Mouse (Mus musculus) mouse trophoblast stem cell (cell line): ENCODE measurements at regions not wholly inside any gene's neighbourhood (a gene's known extent, or its start where the extent isn't known, plus 50 kb on each side); places are given as distances from the start of the nearest gene placed in this dataset.
"Not testable (repeated sequence)": the region's sequence is repeated elsewhere in the genome, so short reads cannot be mapped to it uniquely, and the experiment has no call there.

Experiments
- in situ Hi-C, 2 experiments: fragments of 300-500 bp; cut with MseI, MboI; formaldehyde crosslinking; loops; 2 replicates in 1 of 2; 3 replicates in 1 of 2; pipeline ENCODE4 v1.15.1; 2025

GRCm38 (mm10) chr9:43857988-43858387 is 114.2 kb downstream of the Nectin1 start:
- in situ Hi-C loops, result no loop called here

GRCm38 (mm10) chr9:43858761-43859160 is 115.0 kb downstream of the Nectin1 start:
- in situ Hi-C loops, result no loop called here

GRCm38 (mm10) chr9:43860264-43860663 is 116.5 kb downstream of the Nectin1 start:
- in situ Hi-C loops, result no loop called here

- in situ Hi-C loops, result no loop called here
These were observed 117.6 kb downstream of the Nectin1 start for GRCm38 (mm10) chr9:43861375-43861774.

- in situ Hi-C loops, result not testable (repeated sequence)
These were observed 118.2 kb downstream of the Nectin1 start for GRCm38 (mm10) chr9:43862034-43862433.

GRCm38 (mm10) chr9:43863609-43864397 is 120.0 kb downstream of the Nectin1 start:
- in situ Hi-C loops, result no loop called here

- in situ Hi-C loops, result no loop called here
These were observed 123.0 kb downstream of the Nectin1 start for GRCm38 (mm10) chr9:43866802-43867201.

- in situ Hi-C loops, result no loop called here
These were observed 130.1 kb downstream of the Nectin1 start for GRCm38 (mm10) chr9:43873841-43874240.

GRCm38 (mm10) chr9:43874332-43874731 is 130.5 kb downstream of the Nectin1 start:
- in situ Hi-C loops, result no loop called here

- in situ Hi-C loops, result no loop called here
These were observed 135.6 kb downstream of the Nectin1 start for GRCm38 (mm10) chr9:43879220-43879968.

- in situ Hi-C loops, result no loop called here
These were observed 136.2 kb downstream of the Nectin1 start for GRCm38 (mm10) chr9:43879969-43880396.

- in situ Hi-C loops, result no loop called here
These were observed 149.3 kb downstream of the Nectin1 start for GRCm38 (mm10) chr9:43893086-43893485.

GRCm38 (mm10) chr9:43899239-43899638 is 143.9 kb upstream of the Thy1 start:
- in situ Hi-C loops, result no loop called here

- in situ Hi-C loops, result no loop called here
These were observed 134.9 kb upstream of the Thy1 start for GRCm38 (mm10) chr9:43908325-43908724.

GRCm38 (mm10) chr9:43915015-43915414 is 128.2 kb upstream of the Thy1 start:
- in situ Hi-C loops, result no loop called here

- in situ Hi-C loops, result no loop called here
These were observed 125.7 kb upstream of the Thy1 start for GRCm38 (mm10) chr9:43917467-43917866.

- in situ Hi-C loops, result no loop called here
These were observed 124.2 kb upstream of the Thy1 start for GRCm38 (mm10) chr9:43919010-43919409.

GRCm38 (mm10) chr9:43920053-43920754 is 123.0 kb upstream of the Thy1 start:
- in situ Hi-C loops, result loop anchor here in 1 of 2 experiments (5.0 kb wide), 1 partner anchor 52 kb away; no protein-coding TSS in a partner anchor

GRCm38 (mm10) chr9:43922231-43922630 is 121.0 kb upstream of the Thy1 start:
- in situ Hi-C loops, result loop anchor here in 1 of 2 experiments (5.0 kb wide), 1 partner anchor 50 kb away; no protein-coding TSS in a partner anchor

- in situ Hi-C loops, result loop anchor here in 1 of 2 experiments (5.0 kb wide), 1 partner anchor 49 kb away; no protein-coding TSS in a partner anchor
These were observed 120.1 kb upstream of the Thy1 start for GRCm38 (mm10) chr9:43923088-43923487.

- in situ Hi-C loops, result loop anchor here in 1 of 2 experiments (5.0 kb wide), 1 partner anchor 48 kb away; no protein-coding TSS in a partner anchor
These were observed 118.4 kb upstream of the Thy1 start for GRCm38 (mm10) chr9:43924795-43925194.
